Mouse (Mus musculus) spleen, postnatal 36 days (tissue): ENCODE results near the gene Yars2.
"Not testable (repeated sequence)": the region's sequence is repeated elsewhere in the genome, so short reads cannot be mapped to it uniquely, and the experiment has no call there.

Experiments
- DNase-seq, 2 experiments: peaks; one replicate each; pipeline ENCODE4 v3.0.0; 2022; ENCODE audit warnings: low spot score in 2 of 2, mixed read lengths in 1 of 2

Yars2 gene

GRCm38 (mm10) chr16:16302369-16303137 lies at the start of gene Yars2:
TSS of gene Yars2 (plus strand) at chr16:16302965.
- peak; percentile 90 to 91 for DNase-seq

- no peak for DNase-seq
These were observed 49.3 kb upstream of the Yars2 start for GRCm38 (mm10) chr16:16253326-16254074.

- no peak for DNase-seq
These were observed 47.5 kb upstream of the Yars2 start for GRCm38 (mm10) chr16:16255217-16255616.

GRCm38 (mm10) chr16:16255874-16256273 lies 46.9 kb upstream of the Yars2 start:
- DNase-seq: no peak

GRCm38 (mm10) chr16:16256672-16257071 lies 46.1 kb upstream of the Yars2 start:
- no peak for DNase-seq

GRCm38 (mm10) chr16:16260882-16261281 lies 41.9 kb upstream of the Yars2 start:
- DNase-seq: no peak

GRCm38 (mm10) chr16:16261481-16261880 lies 41.3 kb upstream of the Yars2 start:
- no peak for DNase-seq

GRCm38 (mm10) chr16:16262436-16262835 lies 40.3 kb upstream of the Yars2 start:
- DNase-seq: no peak

GRCm38 (mm10) chr16:16272978-16273377 lies 29.8 kb upstream of the Yars2 start:
- DNase-seq: no peak

GRCm38 (mm10) chr16:16273752-16274151 lies 29.0 kb upstream of the Yars2 start:
- no peak for DNase-seq

GRCm38 (mm10) chr16:16303138-16303827 lies 518 bp downstream of the Yars2 start:
- peak; percentile 31 to 37 for DNase-seq

- DNase-seq: no peak
These were observed 1.1 kb downstream of the Yars2 start for GRCm38 (mm10) chr16:16303888-16304287.

GRCm38 (mm10) chr16:16311319-16311718 lies 8.6 kb downstream of the Yars2 start:
- DNase-seq: no peak

GRCm38 (mm10) chr16:16325775-16326336 lies 23.1 kb downstream of the Yars2 start:
- no peak for DNase-seq

- DNase-seq: no peak
These were observed 43.7 kb downstream of the Yars2 start for GRCm38 (mm10) chr16:16346420-16346819.

- no peak for DNase-seq
These were observed 55.1 kb downstream of the Yars2 start for GRCm38 (mm10) chr16:16357908-16358307.

- DNase-seq: peak; percentile 93 to 94
These were observed 55.8 kb downstream of the Yars2 start, which contains the start of gene Dnm1l for GRCm38 (mm10) chr16:16358481-16359100. TSS of gene Dnm1l (minus strand) at chr16:16358959.

- DNase-seq: not testable (repeated sequence)
These were observed 56.3 kb downstream of the Yars2 start for GRCm38 (mm10) chr16:16359101-16359482.
